Mouse (Mus musculus): ENCODE measurements around the gene Sgpp2.

The Sgpp2 gene

DNA sequence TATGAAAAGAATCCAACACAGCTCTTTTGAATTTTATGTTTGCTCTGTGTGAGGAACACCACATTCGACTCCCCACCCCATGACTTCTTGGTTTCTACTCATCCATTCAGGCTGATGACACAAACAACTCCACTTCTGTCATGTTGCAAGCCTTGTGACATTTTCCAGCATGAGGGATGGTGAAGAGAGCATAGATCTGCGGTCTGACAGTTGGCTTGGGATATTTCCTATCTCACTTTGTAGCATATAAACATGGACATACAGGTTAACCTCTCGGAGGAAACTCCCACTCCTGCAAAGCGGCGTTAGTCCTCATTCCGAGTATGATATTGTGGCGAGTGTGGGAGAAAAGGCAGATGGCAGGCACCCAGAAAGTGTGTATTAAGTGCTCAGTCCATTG is 27.6 kb downstream of the Sgpp2 start:
- in situ Hi-C loops (cut with MboI; ENCODE audit: unreplicated experiment in 2 of 2): no loop called here

DNA sequence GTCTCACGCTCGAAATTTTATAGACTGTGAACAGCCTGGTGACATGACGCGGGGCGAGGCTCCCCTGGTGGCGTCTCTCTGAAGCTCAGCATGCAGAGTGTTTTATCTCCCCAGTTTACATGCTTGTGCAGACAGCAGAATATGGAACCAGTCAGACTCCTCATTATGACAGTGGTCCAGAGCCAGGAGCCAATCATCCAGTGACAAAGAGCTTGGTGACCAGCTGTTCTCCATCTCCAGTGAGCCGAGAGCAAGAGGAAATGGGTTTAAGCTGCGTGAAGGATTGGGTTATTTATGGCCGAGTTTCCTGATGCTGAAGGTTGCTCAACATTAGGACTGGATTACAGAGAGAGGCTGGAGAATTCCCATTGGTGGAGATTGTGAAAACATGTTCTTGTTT is 28.1 kb downstream of the Sgpp2 start:
- in situ Hi-C loops (cut with MboI; ENCODE audit: unreplicated experiment in 2 of 2): no loop called here

DNA sequence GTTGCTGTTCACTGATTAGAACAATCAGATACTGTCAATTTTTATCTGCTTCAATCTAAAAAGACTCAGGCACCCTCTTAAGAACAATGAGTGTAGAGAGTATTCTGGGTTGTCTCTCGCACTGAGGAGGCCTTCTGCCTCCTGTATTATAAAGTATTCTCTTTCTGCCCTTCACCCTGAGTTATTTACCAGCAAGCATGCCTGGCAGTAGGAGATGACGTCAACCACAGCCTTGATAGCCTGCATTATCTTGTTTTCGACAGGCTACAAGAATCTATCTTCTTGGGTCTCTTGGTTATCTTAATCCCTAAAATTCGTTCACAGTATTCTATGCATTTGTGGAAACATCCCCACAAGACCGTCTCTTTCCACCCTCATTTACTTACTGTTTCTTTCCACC is 29.8 kb downstream of the Sgpp2 start:
- in situ Hi-C loops (cut with MboI; ENCODE audit: unreplicated experiment in 2 of 2): no loop called here

DNA sequence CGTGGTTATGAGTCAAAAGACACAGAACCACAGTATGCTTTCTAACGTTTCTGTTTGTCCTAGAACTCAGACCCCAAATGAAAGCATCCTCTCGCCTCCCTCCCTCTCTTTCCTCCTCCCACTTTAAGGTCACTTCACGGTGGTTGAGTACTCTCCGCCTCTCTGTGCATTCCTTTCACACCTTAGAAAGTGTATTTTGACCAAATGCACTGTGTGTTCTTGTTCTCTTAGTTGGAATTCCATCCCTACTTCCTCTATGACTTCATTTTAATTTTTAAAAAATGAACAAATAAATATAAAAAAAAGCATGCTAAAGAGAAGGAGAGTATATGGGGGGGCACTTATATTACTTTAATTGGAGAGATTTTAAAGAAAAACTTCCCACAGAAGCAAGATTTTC is 30.4 kb downstream of the Sgpp2 start:
- in situ Hi-C loops (cut with MboI; ENCODE audit: unreplicated experiment in 2 of 2): no loop called here

DNA sequence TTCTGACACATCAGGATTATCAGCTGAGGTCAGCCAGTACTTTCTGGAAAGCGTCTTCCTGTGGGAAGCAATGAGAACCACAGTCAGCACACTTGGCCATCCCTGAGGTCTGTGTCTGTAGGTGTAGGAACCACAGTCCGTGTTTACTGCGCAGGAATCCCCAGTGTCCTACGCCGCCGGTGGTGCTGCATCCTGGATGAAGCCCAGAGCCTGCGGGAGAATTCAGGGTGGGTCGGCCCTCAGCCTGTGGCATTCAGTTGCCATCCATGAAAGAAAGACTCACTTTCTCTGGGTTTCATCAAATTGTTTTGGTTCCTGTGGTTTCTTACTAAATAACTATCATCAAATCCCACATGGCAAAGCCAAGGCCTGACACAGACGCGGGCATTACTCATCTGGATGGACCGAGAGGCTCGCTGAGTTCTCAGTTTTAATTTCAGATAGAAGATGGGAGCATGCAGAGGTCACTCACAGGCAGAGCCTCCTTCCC is 37.2 kb downstream of the Sgpp2 start:
- in situ Hi-C loops (cut with MboI; ENCODE audit: unreplicated experiment in 2 of 2): no loop called here

DNA sequence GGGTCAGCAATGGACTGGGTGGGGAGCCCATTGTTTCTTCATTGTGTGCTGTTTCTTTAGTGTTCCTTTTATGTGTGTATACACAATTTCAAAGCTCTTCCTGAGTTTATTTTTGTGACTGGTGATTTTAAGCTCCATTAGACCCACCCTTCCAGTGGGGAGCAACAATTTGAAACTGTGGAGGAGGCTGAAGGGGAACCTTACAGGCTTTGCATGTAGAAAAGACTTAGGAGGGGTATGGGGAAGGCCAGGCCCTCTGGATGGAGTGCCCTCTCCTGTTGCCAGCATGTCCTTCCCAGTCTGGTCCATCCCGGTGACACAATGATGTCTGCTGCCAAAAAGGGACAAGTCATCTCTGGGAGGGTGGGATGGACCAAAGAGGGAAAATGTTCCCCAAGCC is 39.1 kb downstream of the Sgpp2 start:
- in situ Hi-C loops (cut with MboI; ENCODE audit: unreplicated experiment in 2 of 2): no loop called here

DNA sequence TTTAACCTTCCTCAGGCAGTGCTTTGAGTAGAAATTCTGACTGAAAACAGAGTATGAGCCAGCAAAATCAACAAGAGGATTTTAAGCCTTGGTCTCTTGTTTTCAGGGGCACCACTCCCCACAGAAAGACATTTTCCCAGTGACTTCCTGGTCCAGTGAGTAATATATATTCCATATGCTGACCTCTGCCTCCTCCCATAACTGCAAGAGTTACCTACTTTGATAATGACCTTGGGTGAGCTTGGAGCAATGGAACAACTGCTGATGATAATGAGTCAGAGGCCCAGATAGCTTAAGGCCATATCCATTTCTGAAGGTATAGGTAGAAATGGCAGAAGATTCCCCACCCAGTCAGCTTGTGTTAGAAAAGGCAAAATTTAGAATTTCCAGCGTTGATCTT is 43.1 kb downstream of the Sgpp2 start:
- in situ Hi-C loops (cut with MboI; ENCODE audit: unreplicated experiment in 2 of 2): no loop called here

DNA sequence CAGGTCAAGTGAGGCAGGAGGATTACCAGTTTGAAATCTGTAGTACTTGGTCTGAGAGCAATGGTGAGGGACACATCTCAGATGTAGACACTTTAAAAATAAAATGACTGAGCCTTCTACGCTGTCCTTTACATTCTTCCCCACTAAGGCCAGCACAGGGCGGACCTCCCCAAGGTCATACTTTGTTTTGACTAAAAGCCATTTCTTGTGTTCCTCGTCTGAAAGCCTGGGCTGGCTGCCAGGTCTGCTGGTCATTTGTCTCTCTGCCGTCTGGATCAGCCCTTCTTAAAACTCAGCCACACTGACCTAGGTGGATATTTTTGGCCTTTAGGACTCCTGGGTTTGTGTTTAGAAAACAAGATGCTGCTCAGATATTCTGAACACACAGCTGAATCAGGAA is 45.0 kb downstream of the Sgpp2 start:
- in situ Hi-C loops (cut with MboI; ENCODE audit: unreplicated experiment in 2 of 2): no loop called here

DNA sequence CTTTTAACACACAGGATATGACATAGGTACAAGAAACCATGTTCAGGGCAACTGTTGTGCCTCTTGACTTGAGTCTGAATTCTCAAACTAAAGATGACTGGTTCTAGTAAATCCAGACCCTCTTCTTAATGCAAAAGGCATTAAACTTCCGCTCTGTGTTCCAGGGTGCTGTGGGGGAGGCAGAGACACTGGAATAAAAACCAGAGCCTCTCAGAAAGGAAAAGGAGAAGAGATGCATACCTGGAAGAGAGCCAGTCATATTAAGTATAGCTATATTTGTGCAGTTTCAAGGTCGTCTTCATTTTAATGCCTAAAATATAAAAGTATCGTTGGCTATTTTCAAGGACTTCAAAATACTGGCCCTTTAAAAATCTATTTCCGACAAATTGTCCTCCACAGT is 47.3 kb downstream of the Sgpp2 start:
- in situ Hi-C loops (cut with MboI; ENCODE audit: unreplicated experiment in 2 of 2): no loop called here

DNA sequence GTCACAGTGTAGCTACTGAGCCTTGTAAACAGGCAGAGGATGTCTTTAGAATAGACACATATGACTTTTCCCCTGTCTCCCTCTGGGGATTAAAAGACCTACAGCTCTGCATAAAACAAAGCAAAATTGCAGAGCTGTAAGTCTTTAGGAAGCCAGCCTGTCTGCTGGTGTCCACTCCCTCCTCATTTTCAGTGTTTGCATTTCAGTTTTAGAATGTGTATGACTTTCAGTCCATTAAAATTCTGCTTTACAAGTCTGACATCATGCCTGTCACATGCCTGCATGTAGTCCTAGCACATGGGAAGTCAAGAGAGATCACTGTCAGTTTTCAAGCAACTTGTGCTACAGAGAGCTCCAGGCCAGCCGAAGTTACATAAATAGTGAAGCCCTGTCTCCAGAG is 47.7 kb downstream of the Sgpp2 start:
- in situ Hi-C loops (cut with MboI; ENCODE audit: unreplicated experiment in 2 of 2): no loop called here

DNA sequence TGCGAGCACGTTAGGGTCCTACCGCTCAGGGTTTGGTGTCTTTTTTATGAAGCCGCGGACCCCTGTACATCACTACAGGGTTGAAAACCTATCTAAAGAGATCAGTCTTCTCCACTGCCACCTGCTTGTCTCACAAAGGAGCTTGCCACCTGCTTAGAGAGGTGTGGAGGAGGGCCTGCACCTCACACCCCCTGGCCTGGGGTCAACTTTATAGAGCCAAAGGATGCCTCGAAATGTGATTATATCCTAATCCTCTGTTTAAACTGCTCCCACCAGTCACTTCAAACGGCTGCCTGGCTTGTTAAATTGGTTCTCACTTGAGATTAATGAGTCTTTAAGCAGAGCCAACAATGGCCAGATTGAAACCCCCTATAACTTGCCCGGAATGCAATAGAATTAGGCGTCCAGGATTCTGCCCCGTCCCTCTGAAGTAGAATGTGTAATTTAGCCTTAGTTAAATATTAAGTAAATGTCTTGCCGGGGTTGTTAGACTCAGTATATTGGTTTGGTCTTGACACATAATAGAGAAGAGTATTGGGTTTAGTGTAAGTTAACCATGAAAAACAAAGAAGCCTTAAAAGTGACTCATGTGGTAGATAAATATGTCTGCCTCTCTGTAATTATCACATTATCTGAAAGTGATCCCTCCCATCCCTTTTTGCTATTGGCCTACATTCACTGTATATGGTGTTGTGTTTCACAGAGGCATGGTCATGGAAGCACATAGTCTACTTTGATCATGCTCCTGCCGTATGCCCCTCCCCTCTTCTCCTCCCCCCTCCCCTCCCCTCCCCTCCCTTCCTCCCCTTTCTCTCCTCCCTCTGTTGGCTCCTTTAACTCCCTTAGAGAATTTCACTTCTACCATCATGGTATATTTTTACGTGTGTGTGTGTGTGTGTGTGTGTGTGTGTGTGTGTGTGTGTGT is 54.1 kb downstream of the Sgpp2 start:
- in situ Hi-C loops (cut with MboI; ENCODE audit: unreplicated experiment in 2 of 2): no loop called here

DNA sequence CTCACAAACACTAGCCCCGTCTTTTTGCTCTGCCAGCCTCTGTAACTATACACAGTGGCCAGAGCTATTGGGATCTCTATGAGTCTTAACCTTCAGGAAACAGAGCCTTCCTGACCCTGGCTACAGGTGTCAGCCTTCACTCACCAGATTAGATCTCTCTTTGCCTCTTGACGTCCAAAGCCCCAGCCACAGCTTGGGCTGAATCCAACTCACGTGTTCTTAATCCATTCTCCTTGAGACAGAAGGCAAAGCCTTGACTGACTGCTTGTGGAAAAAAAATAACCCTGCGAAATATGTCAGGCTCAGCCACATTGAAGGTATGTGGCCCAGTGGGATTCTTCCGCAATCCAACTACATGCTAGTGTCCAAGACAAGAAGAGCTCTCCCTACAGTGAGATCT is 57.7 kb downstream of the Sgpp2 start:
- in situ Hi-C loops (cut with MboI; ENCODE audit: unreplicated experiment in 2 of 2): no loop called here

DNA sequence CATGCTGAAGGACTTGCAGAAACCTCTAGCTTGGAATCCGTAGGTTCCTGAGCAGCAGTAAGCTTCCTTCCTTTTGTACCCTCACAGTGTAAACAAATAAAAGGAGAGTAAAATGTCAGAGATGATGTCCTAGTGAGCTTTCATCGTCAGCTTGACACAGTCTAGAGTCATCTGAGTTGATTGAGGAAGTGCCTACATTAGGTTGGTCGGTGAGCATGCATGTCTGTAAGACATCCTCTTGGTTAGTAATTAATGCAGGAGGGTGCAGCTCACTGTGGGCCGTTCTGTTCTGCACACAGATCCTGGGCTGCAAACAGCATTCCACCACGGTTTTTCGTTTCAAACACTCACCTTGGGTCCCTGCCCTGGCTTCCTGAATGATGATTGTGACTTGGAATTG is 60.0 kb downstream of the Sgpp2 start:
- in situ Hi-C loops (cut with MboI; ENCODE audit: unreplicated experiment in 2 of 2): no loop called here

DNA sequence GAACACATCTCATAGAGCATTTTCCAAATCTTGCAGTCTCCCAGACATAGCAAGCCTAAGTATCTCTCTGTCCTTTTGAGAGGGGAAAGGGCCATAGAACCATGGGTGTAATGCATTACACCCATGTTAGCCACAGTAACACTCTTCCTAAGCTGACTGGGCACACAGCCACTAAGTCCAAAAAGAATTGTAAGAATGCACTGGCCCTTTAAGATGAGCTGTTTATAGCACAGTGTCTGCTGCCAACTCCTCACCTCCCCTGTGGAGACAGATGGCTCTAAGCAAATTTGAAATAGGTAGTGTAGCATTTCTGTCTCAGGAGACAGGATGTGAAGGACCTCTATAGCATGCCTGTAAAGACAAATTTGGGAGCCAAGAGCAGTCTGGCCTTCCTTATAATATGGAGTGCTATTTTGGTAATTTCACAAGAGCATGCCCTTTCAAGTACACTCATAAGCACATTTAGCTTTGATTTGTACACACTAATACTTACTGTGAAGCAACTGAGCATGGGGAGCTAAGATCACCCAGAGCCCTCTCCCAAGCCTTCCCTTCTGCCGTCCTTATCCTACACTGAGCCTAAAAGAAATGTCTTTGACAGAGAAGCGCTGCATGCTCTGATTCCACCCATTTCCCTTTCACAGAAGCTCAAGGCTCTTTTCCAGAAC is 61.6 kb downstream of the Sgpp2 start:
- in situ Hi-C loops (cut with MboI; ENCODE audit: unreplicated experiment in 2 of 2): no loop called here

DNA sequence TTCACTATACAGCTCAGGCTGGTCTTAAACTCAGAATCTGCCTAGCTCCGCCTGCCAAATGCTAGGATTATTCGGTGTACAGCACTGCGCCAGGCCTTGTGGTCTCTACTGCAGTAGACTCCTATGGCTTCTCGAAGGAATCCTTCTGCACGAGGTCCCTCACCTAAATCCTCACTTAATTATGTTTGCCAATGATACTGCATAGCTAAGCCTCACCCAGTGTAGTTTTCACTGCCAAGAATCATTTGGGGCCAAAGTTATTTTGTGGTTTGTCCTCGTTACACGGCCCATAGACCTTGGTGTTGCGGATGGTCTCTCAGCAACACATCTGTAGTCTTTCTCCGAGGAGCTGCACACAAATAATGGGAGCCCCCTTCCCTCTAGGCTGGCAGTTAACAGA is 62.2 kb downstream of the Sgpp2 start:
- in situ Hi-C loops (cut with MboI; ENCODE audit: unreplicated experiment in 2 of 2): no loop called here

DNA sequence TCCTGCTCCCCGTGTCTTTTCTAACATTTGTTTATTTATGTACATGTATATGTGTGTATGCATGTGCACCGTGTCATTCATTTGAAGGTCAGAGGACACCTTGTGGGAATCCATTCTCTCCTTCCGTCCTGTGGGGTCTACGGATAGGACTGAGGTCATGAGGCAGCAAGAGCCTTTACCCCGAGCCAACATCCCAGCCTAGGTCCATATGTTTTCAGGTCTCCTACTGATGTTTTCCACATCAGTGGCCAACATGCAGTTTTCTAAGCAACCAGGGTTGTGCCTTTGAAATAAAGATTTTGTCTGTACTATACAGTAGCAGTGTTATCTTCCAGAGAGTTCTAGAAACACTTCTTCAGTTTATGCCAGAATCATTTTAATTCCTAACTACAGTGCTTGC is 63.7 kb downstream of the Sgpp2 start:
- in situ Hi-C loops (cut with MboI; ENCODE audit: unreplicated experiment in 2 of 2): no loop called here

DNA sequence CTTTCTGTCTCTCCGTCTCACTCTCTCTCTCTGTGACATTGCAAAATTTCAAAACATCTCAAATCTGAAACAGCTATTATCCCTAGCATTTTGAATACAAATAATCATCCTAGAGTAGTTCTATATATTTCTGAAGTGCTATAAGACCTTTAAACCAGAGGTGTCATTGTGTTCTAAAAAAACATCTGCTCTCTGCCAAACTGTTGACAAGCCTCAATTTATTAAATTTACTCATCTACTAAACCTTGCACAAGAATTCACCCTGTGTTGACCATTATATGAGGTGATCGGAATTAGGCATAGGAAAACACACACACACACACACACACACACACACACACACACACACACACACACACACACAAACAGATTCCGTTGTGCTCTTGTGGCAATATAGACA is 64.9 kb downstream of the Sgpp2 start:
- in situ Hi-C loops (cut with MboI; ENCODE audit: unreplicated experiment in 2 of 2): no loop called here

DNA sequence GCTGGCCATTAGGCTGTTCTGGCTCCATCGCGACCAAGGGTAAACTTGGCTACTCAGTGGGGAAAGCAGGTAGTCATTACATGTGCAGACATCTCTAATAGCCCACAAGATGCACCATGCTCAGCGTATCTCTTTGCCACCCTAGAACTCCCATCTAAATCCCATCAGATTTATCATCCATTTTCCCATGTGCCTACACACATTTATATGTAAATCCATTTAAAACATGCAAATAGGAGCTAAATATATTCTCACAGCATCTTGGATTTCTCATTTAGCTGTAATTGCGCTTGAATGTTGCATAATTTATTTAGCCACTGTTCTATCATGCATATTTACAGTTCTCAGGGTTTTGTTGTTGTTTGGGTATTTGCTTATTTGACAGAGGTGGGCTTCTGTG is 70.8 kb downstream of the Sgpp2 start:
- in situ Hi-C loops (cut with MboI; ENCODE audit: unreplicated experiment in 2 of 2): no loop called here

DNA sequence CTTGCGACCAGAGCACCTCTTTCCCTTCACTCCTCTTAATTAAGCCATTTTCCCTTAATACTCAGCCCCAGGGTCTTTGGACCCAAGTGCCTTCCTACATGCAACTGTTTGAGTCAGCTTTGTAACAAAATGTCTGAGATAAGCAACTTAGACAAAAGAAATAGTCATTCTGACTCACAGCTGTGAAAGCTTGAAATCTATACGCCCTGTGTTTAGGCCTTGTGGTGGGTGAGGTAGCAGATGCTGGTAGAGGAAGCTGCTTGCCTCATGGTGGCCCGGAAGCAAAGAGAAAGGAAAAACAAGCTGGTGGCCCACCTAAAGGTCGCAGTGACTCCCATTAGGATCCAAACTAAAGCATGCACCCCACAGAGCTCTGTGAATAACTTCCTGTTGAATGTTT is 77.7 kb downstream of the Sgpp2 start:
- in situ Hi-C loops (cut with MboI; ENCODE audit: unreplicated experiment in 2 of 2): no loop called here

DNA sequence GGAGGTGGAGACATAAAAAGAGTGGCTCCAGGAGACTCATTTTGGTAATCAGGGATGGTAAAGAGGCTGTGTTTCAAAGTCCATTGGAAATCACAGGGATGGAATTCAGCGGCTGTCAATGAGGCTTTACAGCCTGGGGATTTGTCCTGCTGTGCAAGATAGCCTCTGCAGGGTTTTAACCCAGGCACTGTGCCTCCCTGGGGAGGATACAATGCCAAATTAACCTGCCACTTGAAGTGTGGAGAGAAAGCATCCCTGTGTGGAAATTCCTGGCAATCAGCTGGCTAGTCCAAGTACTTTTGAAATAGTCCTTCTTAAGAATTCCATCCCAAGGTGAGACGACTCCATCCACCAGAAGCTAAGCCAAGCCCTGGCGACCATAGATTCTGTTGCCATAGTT is 78.7 kb downstream of the Sgpp2 start:
- in situ Hi-C loops (cut with MboI; ENCODE audit: unreplicated experiment in 2 of 2): no loop called here

DNA sequence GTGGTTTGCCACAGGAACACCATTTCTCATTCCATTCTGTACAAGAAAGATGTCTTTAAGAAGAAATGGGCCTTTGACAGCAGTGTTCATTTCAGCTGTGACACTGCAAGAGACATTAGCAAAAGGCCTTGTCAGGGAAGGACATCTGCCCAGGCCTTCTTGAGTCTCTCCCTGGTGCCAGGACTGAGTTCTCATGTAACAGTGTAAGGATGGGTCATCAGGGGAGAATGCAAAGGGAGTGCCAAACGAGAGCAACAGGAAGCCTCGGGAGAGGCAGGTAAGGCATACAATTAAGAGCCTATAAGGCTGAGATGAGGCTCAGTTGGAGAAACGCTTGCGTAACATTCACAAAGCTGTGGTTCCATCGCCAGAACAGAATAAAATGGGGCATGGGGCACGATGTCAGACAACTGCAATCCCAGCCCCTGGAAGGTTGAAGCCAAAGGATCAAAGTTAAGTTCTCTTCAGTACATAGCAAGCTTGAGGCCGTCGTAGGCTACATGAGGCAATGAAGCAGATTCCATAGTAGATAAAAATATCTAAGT is 85.1 kb downstream of the Sgpp2 start:
- in situ Hi-C loops (cut with MboI; ENCODE audit: unreplicated experiment in 2 of 2): no loop called here

DNA sequence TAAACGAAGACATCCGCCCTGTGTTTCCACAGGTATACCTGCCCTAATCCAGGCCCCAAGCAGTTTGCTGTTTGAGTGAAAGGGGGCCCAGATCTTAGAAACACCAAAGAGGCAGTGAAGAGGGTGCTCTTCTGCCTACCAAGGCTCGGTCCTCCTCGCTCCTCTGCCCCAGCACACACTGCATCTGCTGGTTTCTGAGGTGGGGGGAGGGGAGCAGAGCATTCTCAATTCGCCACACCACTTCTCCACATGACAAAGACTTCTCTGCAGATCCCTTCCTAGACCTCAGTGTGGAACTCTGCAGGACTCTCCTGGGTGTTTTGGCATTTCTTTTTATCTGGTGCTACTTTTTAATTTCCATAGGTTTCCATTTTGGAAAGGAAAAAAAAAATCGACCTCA is 85.6 kb downstream of the Sgpp2 start:
- in situ Hi-C loops (cut with MboI; ENCODE audit: unreplicated experiment in 2 of 2): no loop called here
